Mouse (Mus musculus) embryonic facial prominence, embryonic 12.5 days (tissue): ENCODE data around the gene Ache. TPM values are rescaled to one million over a fixed set of nuclear protein-coding genes. Genes with fewer than 3 reads are reported as not detected.
"Not testable (repeated sequence)": the region's sequence is repeated elsewhere in the genome, so short reads cannot be mapped to it uniquely, and the experiment has no call there.

Experiments used
- ATAC-seq: fragments of 200-750 bp; cut with Nextera tagmentation; 2 replicates; pipeline ENCODE4 v1.8.0; 2017; ENCODE audit not compliant: insufficient number of reproducible peaks, insufficient read depth, low FRiP score, low TSS enrichment
- H3K27ac ChIP-seq: fragments of 300-500 bp; sonication (generic); 2 replicates; pipeline ENCODE4 v1.5.1; 2016; ENCODE audit warnings: mild to moderate bottlenecking
- H3K27me3 ChIP-seq: fragments of 300-500 bp; sonication (generic); 2 replicates; pipeline ENCODE4 v1.6.1; 2016; ENCODE audit warnings: mild to moderate bottlenecking, moderate library complexity
- H3K36me3 ChIP-seq: fragments of 300-500 bp; sonication (generic); 2 replicates; pipeline ENCODE4 v1.6.1; 2016; ENCODE audit warnings: mild to moderate bottlenecking
- H3K4me1 ChIP-seq: fragments of 300-500 bp; sonication (generic); 2 replicates; pipeline ENCODE4 v1.6.1; 2016
- H3K4me2 ChIP-seq: fragments of 300-500 bp; sonication (generic); replicated peaks from 2 replicates; pipeline ENCODE4 v1.6.1; 2016; ENCODE audit warnings: mild to moderate bottlenecking, moderate library complexity
- H3K4me3 ChIP-seq: fragments of 300-500 bp; sonication (generic); 2 replicates; pipeline ENCODE4 v1.5.1; 2016; ENCODE audit warnings: mild to moderate bottlenecking
- H3K9ac ChIP-seq: fragments of 300-500 bp; sonication (generic); 2 replicates; pipeline ENCODE4 v1.6.1; 2016; ENCODE audit warnings: mild to moderate bottlenecking, moderate library complexity
- H3K9me3 ChIP-seq: fragments of 300-500 bp; sonication (generic); 2 replicates; pipeline ENCODE4 v1.6.1; 2016; ENCODE audit warnings: mild to moderate bottlenecking, moderate library complexity
- WGBS: fragments of 180-500 bp; shearing (Covaris S2); methylation state at CpG from one replicate; pipeline ENCODE4 v1.1.7; 2016; 5-methylcytosine and 5-hydroxymethylcytosine counted together
- polyA plus RNA-seq: library from polyadenylated mRNA; unstranded; fragments of >200 nt; fragmentation: Nextera tagmentation; extraction: Ambion mirVana; gene quantifications from 2 replicates; pipeline ENCODE4 v1.2.1, GENCODE M21; 2016

Ache gene
- polyA plus RNA-seq = 7.1 and 8.2 TPM in 2 replicates

DNA sequence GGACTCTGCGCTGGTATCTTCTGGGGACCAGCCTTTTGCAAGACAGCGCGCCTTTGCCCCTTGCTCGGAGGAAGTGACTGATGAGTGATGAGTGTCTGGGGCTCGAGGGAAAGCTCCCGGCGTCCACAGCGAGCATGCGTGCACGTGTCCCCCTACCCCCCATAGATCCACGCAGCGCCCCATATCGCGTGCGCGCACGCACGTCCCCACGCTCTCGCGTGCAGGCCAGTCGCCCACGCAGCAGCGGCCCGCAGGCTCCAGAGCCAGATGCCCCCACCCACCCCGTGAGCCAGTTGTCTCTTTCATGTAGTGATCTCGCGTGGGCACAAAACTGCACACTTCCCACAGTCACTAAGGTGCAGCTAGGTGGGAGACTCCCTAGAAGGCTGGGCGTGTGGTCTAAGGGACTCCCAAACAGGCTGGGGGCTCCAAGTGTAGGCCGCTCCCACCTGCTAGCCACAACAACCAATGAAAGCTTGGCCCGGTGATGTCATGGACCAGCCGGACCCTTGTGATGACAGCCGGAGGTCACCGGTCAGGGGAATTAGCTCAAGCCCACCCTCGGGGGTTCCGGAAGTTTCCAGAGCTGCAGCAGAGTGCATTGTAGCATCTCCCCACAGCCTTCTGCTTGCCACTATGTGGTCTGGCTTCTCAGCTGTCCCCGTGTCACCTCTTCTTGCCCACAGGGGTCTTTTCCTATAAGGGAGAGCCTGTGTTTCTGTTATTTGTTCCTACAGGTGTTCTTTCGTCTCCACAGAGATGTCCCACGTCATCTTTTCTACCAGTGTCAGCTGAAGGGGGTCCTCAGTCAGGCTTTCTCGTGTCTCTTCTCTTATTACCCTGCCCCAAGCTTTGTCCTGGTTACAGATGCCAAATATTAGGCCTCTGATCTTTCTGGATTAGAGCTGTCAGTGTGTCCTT lies at the start of gene Ache:
Ache (plus strand) TSS at position 488 of the 921 bp plus-strand sequence.
- peak within 1 kb of the TSS; percentile 41 for H3K4me3 ChIP-seq
- ATAC-seq = peak; percentile 41; the same call in 1 of the 2 replicates
- peak within 1 kb of the TSS; percentile 42 for H3K9ac ChIP-seq
- H3K9me3 ChIP-seq = no peaks in the 10 kb centered on the region
- H3K27me3 ChIP-seq = peaks cover 55% of the 10 kb centered on the region
- H3K4me2 ChIP-seq = peak within 1 kb of the TSS; percentile 84
- 0 out of 2 replicates have a peak within 1 kb of the TSS, but pooled peaks have one; percentile 9 for H3K27ac ChIP-seq
- H3K36me3 ChIP-seq = no peaks in the 10 kb centered on the region
- H3K4me1 ChIP-seq = peaks cover 25% of the 10 kb centered on the region
- under 1% methylated on average over 40 of the region's 40 CpGs for WGBS

DNA sequence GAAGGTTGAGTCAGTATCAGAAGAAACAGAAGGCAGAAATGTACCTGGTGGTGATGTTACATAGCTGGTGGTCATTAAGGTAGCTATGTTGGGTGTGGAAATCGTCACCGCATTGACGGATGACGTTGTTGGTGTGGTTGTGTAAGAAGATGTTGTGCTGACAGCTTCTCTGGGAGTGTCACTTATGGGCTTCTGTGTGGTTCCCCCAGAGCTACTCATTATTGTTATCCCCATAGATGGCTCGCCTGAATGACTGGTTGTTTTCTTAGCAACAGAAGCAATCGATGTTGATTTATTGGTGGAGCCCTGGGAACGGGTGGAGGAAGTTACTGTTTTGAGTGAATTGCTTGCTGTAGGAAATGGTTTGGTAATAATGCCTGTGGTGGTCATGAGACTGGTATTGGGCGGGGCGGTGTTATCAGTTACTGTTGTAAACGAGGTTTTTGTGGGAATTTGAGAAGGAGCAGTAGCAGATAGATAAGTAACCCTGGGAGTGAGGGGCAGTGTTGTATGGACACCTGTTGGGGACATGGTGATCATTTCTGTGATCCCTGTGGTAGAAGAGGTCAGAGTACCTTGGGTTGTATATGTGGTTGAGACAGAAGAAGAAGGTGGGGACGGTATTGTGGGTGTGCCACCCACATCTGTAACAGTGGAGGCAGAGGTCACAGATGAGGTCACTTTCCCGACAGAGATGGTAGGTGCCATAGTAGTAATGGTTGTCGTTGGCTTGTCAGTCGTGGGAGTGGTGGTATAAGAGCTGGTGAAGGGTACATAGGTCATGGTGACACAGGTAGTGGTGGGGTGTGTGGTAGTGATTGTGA lies 23.2 kb upstream of the Ache start:
- Histone ChIP-seq H3K27me3 (no peaks in the 10 kb centered on the region), H3K36me3 (no peaks in the 10 kb centered on the region), H3K9ac (no peak overlapping the region), H3K4me2 (no peak overlapping the region), H3K27ac (no peak overlapping the region), H3K4me3 (no peak overlapping the region), H3K4me1 (peaks cover 7% of the 10 kb centered on the region; the same call in 1 of the 2 replicates), H3K9me3 (no peaks in the 10 kb centered on the region)
- ATAC-seq = no peak
- 87% methylated on average over 14 of the region's 14 CpGs for WGBS

DNA sequence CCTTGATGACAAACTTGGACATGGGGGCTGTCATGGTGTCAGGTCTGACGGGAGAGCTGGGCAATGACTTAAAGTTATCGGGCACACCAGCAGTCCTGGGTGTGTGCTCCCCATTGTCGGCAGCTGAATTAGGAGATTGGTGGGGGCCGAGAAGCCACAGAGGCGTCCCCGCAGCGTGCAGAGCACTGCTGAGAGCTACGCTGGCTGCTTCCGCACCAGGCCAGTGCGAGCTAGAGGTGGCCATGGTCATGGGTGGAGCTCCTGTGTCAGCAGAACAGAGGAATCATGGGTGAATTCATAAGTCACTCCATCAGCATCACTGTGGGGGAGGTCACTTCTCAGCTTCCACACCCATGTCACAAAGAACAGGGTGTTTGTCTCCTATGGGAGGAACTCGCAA lies 22.5 kb upstream of the Ache start:
- Histone ChIP-seq H3K4me3 (no peak overlapping the region), H3K9me3 (no peaks in the 10 kb centered on the region), H3K36me3 (no peaks in the 10 kb centered on the region), H3K9ac (no peak overlapping the region), H3K27ac (no peak overlapping the region), H3K27me3 (no peaks in the 10 kb centered on the region), H3K4me2 (no peak overlapping the region), H3K4me1 (peaks cover 7% of the 10 kb centered on the region; the same call in 1 of the 2 replicates)
- ATAC-seq = no peak
- 88% methylated on average over 11 of the region's 11 CpGs for WGBS

DNA sequence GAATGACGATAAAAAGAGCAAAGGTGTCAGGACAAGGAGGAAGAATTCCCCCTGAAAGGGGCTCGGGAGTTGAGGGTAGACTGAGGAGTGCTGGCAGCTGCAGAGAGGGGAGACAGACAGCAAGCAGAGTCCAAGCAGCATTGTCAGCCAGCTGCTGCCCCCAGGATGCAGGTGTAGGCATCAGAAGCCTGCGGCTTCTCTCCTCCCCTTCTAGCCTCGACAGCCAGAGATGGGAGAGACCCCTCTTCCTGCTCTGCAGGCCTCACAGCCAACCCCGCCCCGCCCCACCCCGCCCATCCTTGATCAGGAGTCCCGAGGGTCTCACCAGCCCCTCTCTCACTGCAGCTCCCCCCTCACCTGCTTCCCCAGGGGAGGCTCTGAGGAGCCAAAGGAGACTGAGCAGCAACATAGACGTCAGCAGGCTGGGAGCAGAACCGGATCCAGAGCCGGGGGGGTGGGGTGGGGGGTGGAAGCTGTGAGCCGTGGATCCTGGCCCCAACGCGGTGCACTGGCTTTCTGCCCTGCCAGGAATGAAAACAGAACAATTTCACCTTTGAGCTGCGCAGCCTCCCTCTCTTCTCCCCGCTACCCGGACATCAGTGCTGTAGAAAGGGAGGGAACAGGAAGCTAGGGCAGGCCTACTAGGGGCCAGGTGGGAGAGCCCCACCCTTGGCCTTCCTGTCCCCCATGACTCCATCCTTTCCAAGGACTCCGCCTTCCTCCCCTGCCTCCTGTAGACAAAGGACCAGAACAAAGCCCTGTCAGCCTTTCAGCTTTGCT lies 19.0 kb upstream of the Ache start:
- 23% methylated on average over 14 of the region's 18 CpGs for WGBS
- no peaks in the 10 kb centered on the region for H3K9me3 ChIP-seq
- no peaks in the 10 kb centered on the region for H3K27me3 ChIP-seq
- no peak overlapping the region for H3K27ac ChIP-seq
- no peaks in the 10 kb centered on the region for H3K36me3 ChIP-seq
- peaks cover 7% of the 10 kb centered on the region; the same call in 1 of the 2 replicates for H3K4me1 ChIP-seq
- ATAC-seq = 0 out of 2 replicates have a peak, but pooled peaks have one; percentile 10
- H3K4me2 ChIP-seq = peak overlapping the region; percentile 21; the same call in 1 of the 2 replicates
- H3K9ac ChIP-seq = no peak overlapping the region; the same call in 1 of the 2 replicates
- H3K4me3 ChIP-seq = no peak overlapping the region

DNA sequence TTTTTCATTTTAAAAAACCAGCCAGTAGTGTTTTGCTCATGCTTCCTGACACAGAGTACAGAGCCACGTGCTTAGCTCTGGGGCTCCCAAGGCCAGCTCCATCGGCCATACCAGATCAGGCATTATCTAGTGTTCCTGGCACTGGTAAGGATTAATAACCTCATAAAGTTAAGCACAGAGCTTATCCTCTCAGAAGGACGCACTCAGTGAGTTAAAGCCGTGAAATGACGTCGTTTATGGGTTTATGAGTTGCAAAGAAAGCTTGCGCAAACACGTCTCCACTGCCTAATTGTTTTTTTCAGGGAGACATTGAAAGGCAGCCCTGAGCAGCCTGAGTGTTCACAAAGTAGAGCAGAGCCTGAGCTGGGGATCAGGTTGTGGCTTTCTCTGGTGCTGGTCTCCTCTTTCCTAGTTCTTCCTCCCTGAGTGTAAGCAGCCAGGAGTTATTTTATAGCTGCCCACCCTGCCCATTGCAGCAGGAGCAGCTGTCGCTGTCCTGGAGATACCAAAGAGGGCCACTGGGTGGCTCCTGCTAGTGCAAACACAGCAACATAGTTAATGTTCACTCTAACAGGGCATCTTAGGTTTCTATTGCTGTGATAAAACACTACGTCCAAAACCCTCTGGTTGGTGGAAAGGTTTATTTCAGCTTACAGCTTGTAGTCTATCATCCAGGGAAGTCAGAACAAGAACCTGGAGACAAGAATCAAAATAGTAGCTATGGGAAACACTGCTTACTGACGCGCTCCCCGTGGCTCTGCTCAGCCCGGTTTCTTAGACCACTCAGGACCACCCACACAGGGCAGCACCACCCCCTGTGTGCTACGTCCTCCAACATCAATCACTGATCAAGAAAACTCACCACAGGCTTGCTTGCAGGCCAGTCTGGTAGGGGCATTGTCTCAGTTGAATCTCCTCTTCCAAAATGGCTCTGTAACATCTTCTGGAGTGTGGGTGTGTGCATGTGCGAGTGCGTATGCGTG lies 9.7 kb upstream of the Ache start:
- H3K9me3 ChIP-seq = no peaks in the 10 kb centered on the region
- no peaks in the 10 kb centered on the region for H3K36me3 ChIP-seq
- ATAC-seq = no peak
- no peak overlapping the region for H3K27ac ChIP-seq
- no peak overlapping the region for H3K9ac ChIP-seq
- 61% methylated on average over 18 of the region's 18 CpGs for WGBS
- no peak overlapping the region for H3K4me3 ChIP-seq
- H3K4me2 ChIP-seq = no peak overlapping the region
- H3K4me1 ChIP-seq = no peaks in the 10 kb centered on the region
- no peaks in the 10 kb centered on the region for H3K27me3 ChIP-seq

DNA sequence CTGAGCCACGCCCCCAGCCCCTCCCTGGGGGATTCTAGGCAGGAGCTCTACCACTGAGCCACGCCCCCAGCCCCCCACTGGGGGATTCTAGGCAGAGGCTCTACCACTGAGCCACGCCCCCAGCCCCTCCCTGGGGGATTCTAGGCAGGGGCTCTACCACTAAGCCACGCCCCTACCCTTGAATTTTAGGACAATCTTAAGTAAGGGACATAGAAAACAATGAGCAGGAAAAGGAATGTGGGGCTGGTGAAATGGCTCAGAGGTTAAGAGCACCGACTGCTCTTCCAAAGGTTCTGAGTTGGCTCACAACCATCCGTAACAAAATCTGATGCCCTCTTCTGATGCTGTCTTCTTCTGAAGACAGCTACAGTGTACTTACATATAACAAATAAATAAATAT lies 2.9 kb upstream of the Ache start:
- not testable (repeated sequence) for H3K4me3 ChIP-seq, H3K9ac ChIP-seq, ATAC-seq, H3K4me2 ChIP-seq, H3K36me3 ChIP-seq, H3K9me3 ChIP-seq, H3K27ac ChIP-seq
- 80% methylated on average over 6 of the region's 6 CpGs for WGBS
- Histone ChIP-seq H3K27me3 (peaks cover 26% of the 10 kb centered on the region), H3K4me1 (peaks cover 25% of the 10 kb centered on the region)

DNA sequence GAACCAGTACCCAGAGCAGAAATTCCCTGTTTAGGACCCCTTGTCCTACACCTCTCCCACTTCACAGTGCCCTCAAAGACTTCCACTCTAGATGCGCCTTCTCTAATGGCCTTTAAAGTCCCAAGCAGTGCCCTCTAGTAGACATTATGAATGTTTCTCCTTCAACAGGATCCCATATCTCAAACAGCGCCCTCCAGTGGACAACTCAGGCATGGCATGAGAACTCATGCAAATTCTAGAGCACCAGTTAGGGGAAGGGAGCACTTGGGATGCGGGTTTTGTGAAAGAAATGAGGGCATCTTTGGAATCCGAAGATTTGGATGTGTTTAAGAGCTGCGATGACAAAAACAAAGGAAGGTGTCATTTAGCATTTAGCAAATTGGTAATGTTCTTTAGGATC lies 2.3 kb upstream of the Ache start:
- H3K9me3 ChIP-seq = no peaks in the 10 kb centered on the region
- no peak overlapping the region for H3K4me3 ChIP-seq
- no peak overlapping the region for H3K27ac ChIP-seq
- peaks cover 25% of the 10 kb centered on the region for H3K4me1 ChIP-seq
- no peak overlapping the region for H3K4me2 ChIP-seq
- H3K9ac ChIP-seq = no peak overlapping the region
- 62% methylated on average over 5 of the region's 5 CpGs for WGBS
- H3K27me3 ChIP-seq = peaks cover 33% of the 10 kb centered on the region
- H3K36me3 ChIP-seq = no peaks in the 10 kb centered on the region
- no peak for ATAC-seq

DNA sequence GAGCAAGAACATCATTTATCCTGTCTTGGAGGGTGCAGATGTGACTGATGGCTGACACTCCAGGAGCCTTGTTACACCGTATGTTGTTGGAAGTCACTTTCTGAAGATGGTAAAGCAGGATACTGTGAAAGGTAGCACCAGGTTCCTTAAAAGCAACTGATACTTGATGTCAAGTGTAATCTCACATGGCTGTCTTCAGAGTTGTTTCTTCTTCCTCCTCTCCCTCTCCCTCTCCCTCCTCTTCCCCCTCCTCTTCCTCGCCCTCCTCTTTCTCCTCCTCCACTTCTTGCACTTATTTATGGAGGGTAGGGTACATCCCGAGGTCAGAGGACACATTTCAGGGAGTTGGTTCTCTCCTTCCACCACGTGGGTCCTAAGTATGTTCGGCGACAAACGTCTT lies 1.3 kb upstream of the Ache start:
- WGBS = 39% methylated on average over 7 of the region's 7 CpGs

DNA sequence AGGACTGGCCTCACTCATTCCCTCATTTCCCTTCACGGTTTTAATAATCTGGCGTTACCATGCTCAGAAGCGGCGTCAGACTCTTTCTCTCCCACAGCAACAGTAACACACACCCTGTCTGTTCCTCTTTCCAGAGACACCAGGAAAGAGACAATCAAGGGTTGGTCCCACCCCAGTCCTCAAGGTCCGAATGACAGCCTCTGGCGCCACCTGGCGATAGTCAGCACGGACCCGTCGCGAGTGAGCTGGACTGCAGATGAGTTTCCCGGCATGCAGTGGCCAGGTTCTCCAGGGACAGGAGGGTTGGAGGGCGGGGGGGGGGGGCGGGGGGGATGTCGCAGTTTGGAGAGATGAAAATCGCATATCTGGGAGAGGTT lies 676 bp upstream of the Ache start:
- no peaks in the 10 kb centered on the region for H3K9me3 ChIP-seq
- no peaks in the 10 kb centered on the region for H3K36me3 ChIP-seq
- H3K9ac ChIP-seq = peak overlapping the region; percentile 42; the same call in 1 of the 2 replicates
- ATAC-seq = peak; percentile 30; the same call in 1 of the 2 replicates
- H3K4me3 ChIP-seq = peak overlapping the region; percentile 41
- H3K4me1 ChIP-seq = peaks cover 25% of the 10 kb centered on the region
- under 1% methylated on average over 16 of the region's 16 CpGs for WGBS
- H3K27me3 ChIP-seq = peaks cover 49% of the 10 kb centered on the region
- H3K4me2 ChIP-seq = peak overlapping the region; percentile 84
- H3K27ac ChIP-seq = no peak overlapping the region

More for the DNA sequence above, 1.3 kb upstream of the Ache start:
- H3K36me3 ChIP-seq = no peaks in the 10 kb centered on the region
- H3K27me3 ChIP-seq = peaks cover 42% of the 10 kb centered on the region
- no peak overlapping the region for H3K9ac ChIP-seq
- no peak overlapping the region for H3K4me3 ChIP-seq
- H3K9me3 ChIP-seq = no peaks in the 10 kb centered on the region
- no peak for ATAC-seq
- H3K27ac ChIP-seq = no peak overlapping the region
- peaks cover 25% of the 10 kb centered on the region for H3K4me1 ChIP-seq
- no peak overlapping the region for H3K4me2 ChIP-seq
